Mouse (Mus musculus) forebrain, postnatal 0 days (tissue): ENCODE data around the gene Slc38a4. TPM values are rescaled to one million over a fixed set of nuclear protein-coding genes. Genes with fewer than 3 reads are reported as not detected.

Experiments used
- ATAC-seq: fragments of 200-750 bp; cut with Nextera tagmentation; 2 replicates; pipeline ENCODE4 v1.8.0; 2017; ENCODE audit warnings: mild to moderate bottlenecking, moderate library complexity
- DNase-seq: peaks from one replicate; pipeline ENCODE4 v3.0.0-alpha.2; 2015
- H3K27ac ChIP-seq: fragments of 300-500 bp; sonication (generic); 2 replicates; pipeline ENCODE4 v1.5.1; 2014; ENCODE audit warnings: low read depth, mild to moderate bottlenecking, antibody characterized with exemption, low read length, moderate library complexity, mixed read lengths
- H3K27me3 ChIP-seq: fragments of 300-500 bp; sonication (generic); 2 replicates; pipeline ENCODE4 v1.6.1; 2014; ENCODE audit warnings: mild to moderate bottlenecking, low read length, mixed read lengths; ENCODE audit not compliant: insufficient read depth
- H3K36me3 ChIP-seq: fragments of 300-500 bp; sonication (generic); 2 replicates; pipeline ENCODE4 v1.6.1; 2014; ENCODE audit warnings: mild to moderate bottlenecking, moderate library complexity; ENCODE audit not compliant: insufficient read depth
- H3K4me1 ChIP-seq: fragments of 300-500 bp; sonication (generic); 2 replicates; pipeline ENCODE4 v1.6.1; 2014; ENCODE audit warnings: antibody characterized with exemption; ENCODE audit not compliant: insufficient read depth
- H3K4me2 ChIP-seq: fragments of 300-500 bp; sonication (generic); 2 replicates; pipeline ENCODE4 v1.6.1; 2014; ENCODE audit warnings: low read depth, mild to moderate bottlenecking, moderate library complexity
- H3K4me3 ChIP-seq: fragments of 300-500 bp; sonication (generic); 2 replicates; pipeline ENCODE4 v1.5.1; 2014; ENCODE audit warnings: low read depth, low read length, mixed read lengths
- H3K9ac ChIP-seq: fragments of 300-500 bp; sonication (generic); 2 replicates; pipeline ENCODE4 v1.6.1; 2014; ENCODE audit warnings: mild to moderate bottlenecking
- H3K9me3 ChIP-seq: fragments of 300-500 bp; sonication (generic); 2 replicates; pipeline ENCODE4 v1.6.1; 2016; ENCODE audit warnings: low read length
- CTCF ChIP-seq: sonication (generic); IDR thresholded peaks from 2 replicates; pipeline ENCODE4 v1.5.1; 2016; ENCODE audit warnings: antibody characterized with exemption, control low read depth, low read depth
- WGBS: fragments of 180-500 bp; shearing (Covaris S2); extraction: QIAGEN DNeasy Blood & Tissue Kit; methylation state at CpG from one replicate; pipeline ENCODE4 v1.1.7; 2014; 5-methylcytosine and 5-hydroxymethylcytosine counted together
- polyA plus RNA-seq: library from polyadenylated mRNA; unstranded; fragments of >200 nt; fragmentation: Nextera tagmentation; extraction: Ambion mirVana; gene quantifications from 2 replicates; pipeline ENCODE4 v1.2.1, GENCODE M21; 2015
- total RNA-seq: library from RNA; depleted of rRNA; stranded (reverse); fragments of >200 nt; gene quantifications from 2 replicates; pipeline ENCODE4 v1.2.3, GENCODE M21; 2014

The Slc38a4 gene
- total and polyA plus RNA-seq, 2 experiments from 2014 or later = 2.8 to 4.4 TPM

DNA sequence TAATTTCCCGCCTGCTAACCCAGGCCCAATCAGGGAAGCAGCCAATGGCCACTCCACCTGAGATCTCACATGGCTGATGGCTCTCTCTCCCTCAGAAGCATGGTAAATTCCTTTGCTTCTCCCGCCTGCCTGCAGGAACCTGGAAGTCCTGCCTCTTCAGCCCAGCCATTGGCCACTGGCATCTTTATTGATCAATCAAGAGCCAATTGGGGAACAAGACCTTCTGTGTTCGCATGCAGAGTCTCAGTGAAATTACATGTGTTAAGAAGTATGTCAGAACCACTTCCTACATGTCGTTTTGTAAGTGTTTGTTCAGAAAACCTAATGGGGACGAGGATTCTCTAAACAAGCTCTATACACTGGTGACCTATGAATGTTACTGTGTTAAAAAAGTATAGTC is 30.1 kb upstream of the Slc38a4 start:
- no peak overlapping the region for H3K27ac ChIP-seq
- no peak overlapping the region for H3K4me3 ChIP-seq
- no peaks in the 10 kb centered on the region for H3K36me3 ChIP-seq
- no peaks in the 10 kb centered on the region for H3K9me3 ChIP-seq
- H3K4me2 ChIP-seq = no peak overlapping the region
- no peak overlapping the region for H3K9ac ChIP-seq
- 52% methylated on average over 5 of the region's 5 CpGs for WGBS
- H3K27me3 ChIP-seq = no peaks in the 10 kb centered on the region
- ATAC-seq = peak; percentile 65
- no peak for TF ChIP-seq CTCF
- H3K4me1 ChIP-seq = no peaks in the 10 kb centered on the region
- DNase-seq = peak; percentile 51

DNA sequence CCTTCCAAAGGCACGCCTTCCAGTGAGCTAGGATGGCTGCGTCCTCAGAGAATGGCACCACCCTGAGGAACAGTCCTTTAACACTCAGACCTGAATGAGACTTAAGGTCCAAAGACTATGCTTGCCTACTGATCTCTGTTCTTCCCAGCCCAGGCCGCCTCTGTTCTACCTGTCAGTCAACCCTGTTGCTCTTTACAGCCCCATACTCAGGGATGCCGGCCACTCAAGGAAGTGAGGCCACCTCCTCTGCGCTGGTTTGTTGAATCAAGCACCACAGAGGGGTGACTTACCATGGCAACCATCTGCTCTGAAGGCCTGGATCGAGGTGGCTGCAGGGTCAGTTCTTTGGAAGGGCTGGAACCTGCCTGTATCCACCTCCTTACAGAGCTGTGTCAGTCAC is 21.9 kb upstream of the Slc38a4 start:
- Histone ChIP-seq H3K4me3 (no peak overlapping the region), H3K36me3 (no peaks in the 10 kb centered on the region), H3K4me2 (no peak overlapping the region), H3K27me3 (no peaks in the 10 kb centered on the region), H3K9me3 (no peaks in the 10 kb centered on the region), H3K9ac (no peak overlapping the region), H3K4me1 (no peaks in the 10 kb centered on the region), H3K27ac (no peak overlapping the region)
- no peak for TF ChIP-seq CTCF
- ATAC-seq (no peak), DNase-seq (no peak)
- 88% methylated on average over 6 of the region's 6 CpGs for WGBS

DNA sequence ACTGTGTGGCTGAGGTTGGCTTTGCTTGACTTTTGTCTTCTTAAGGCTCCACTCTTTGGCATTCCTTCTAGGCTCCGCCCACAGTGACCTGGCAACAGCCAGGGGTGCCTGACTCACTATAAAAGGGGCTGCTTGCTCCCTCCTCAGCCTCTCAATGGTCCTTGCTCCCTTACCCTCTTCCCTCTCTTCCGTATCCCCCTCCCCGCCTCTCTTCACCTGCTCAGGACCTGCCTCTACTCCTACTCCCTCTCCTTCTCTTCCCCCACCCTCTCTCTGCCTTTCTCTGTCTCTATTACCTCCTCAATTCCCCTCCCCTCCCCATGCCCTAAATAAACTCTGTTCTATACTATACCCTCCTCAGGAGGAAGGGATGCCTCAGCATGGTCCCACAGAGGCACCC is 20.3 kb upstream of the Slc38a4 start:
- Histone ChIP-seq H3K27me3 (no peaks in the 10 kb centered on the region), H3K9ac (no peak overlapping the region), H3K4me2 (no peak overlapping the region), H3K4me1 (no peaks in the 10 kb centered on the region), H3K36me3 (no peaks in the 10 kb centered on the region), H3K9me3 (no peaks in the 10 kb centered on the region), H3K27ac (no peak overlapping the region), H3K4me3 (no peak overlapping the region)
- DNase-seq (no peak), ATAC-seq (no peak)
- 72% methylated on average over 3 of the region's 3 CpGs for WGBS
- TF ChIP-seq CTCF = no peak

DNA sequence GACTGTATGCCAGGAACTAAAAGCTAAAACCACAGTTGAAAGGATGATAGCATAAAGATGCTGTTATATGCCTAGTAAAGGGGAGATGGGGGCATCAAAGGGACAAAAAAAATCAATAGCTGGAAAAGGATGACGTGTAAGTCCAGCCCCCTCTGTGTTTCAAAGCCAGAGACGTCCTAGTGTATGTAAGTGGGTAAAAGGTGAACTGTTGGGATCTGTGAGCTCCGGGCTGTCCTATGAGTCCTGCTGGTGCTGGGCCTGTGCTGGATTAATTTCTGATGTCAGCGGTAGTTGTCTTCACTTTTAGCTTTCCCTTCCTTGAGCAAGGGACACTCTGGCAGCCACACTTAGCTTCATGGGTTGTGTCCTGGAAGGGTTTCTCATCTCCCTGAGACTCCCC is 19.5 kb upstream of the Slc38a4 start:
- Histone ChIP-seq H3K4me2 (no peak overlapping the region), H3K27ac (no peak overlapping the region), H3K36me3 (no peaks in the 10 kb centered on the region), H3K9ac (no peak overlapping the region), H3K9me3 (no peaks in the 10 kb centered on the region), H3K4me1 (no peaks in the 10 kb centered on the region), H3K4me3 (no peak overlapping the region), H3K27me3 (no peaks in the 10 kb centered on the region)
- DNase-seq (no peak), ATAC-seq (no peak)
- no peak for TF ChIP-seq CTCF
- 65% methylated on average over 4 of the region's 4 CpGs for WGBS

- H3K27ac ChIP-seq = no peak overlapping the region
- no peaks in the 10 kb centered on the region for H3K36me3 ChIP-seq
- H3K27me3 ChIP-seq = no peaks in the 10 kb centered on the region
- H3K9me3 ChIP-seq = no peaks in the 10 kb centered on the region
- H3K4me2 ChIP-seq = no peak overlapping the region
- TF ChIP-seq CTCF = no peak
- no peaks in the 10 kb centered on the region for H3K4me1 ChIP-seq
- H3K4me3 ChIP-seq = no peak overlapping the region
- DNase-seq (no peak), ATAC-seq (no peak)
- WGBS = 75% methylated on average over 13 of the region's 13 CpGs
- no peak overlapping the region for H3K9ac ChIP-seq
These were observed 17.4 kb upstream of the Slc38a4 start for GRCm38 (mm10) chr15:97072859-97073826.

DNA sequence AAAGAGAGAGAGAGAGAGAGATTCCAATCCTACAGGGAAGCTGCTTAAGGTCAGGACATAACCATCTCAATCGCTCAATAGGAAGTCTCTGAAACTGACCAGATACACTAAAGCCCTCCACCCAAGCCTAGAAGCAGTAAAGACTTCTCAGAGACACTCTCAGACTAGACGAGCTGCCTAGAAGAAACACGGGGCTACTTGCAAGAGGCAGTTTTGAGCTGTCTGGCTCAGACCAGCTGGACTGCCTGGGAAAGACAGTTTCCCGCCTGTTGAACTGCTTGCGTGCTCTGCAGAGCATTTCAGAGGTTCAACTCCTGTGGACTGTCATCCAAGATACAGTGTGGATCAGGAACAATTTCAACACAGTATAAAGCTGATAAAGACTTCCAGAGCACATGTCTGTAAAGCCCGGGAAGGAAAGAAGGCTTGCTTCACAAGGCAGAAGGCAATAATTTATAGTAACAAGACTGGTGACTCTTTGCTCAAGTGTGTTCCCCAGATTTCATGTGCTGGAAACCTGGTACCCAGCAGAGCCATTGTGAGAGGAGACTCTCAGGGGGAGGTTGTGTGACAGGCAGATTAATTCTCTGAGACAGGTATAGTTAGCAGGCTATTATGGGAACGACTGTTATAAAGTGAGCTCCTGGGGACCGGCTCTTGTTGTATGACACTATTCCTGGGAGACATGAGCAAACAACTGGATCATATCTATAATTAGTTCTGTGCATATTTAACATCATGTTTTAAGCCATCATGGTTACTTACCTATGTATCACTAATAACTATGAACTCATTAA is 11.8 kb upstream of the Slc38a4 start:
- TF ChIP-seq CTCF = no peak
- Histone ChIP-seq H3K4me3 (no peak overlapping the region), H3K36me3 (no peaks in the 10 kb centered on the region), H3K9ac (no peak overlapping the region), H3K9me3 (no peaks in the 10 kb centered on the region), H3K4me2 (no peak overlapping the region), H3K27ac (no peak overlapping the region), H3K27me3 (no peaks in the 10 kb centered on the region), H3K4me1 (no peaks in the 10 kb centered on the region)
- 73% methylated on average over 8 of the region's 8 CpGs for WGBS
- ATAC-seq = no peak
- DNase-seq = no peak

DNA sequence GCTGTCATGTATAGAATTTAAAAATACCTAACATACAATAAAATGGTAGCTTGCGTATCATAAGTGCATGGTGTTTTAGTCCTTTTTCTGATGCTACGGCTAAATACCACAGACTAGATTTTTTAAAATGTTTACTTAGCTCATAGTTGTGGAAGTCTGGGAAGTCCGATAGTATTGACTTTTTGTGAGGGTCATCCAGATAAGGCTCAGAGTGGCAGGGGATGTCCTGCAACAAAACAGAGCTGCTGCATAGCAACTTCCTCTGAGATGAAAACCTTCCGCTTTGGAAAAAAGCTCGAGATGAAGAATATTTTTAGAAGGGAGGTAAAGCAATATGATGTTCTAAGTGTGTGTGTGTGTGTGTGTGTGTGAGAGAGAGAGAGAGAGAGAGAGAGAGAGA is 11.2 kb upstream of the Slc38a4 start:
- Histone ChIP-seq H3K9ac (no peak overlapping the region), H3K27me3 (no peaks in the 10 kb centered on the region), H3K4me2 (no peak overlapping the region), H3K4me3 (no peak overlapping the region), H3K4me1 (no peaks in the 10 kb centered on the region), H3K27ac (no peak overlapping the region), H3K9me3 (no peaks in the 10 kb centered on the region), H3K36me3 (no peaks in the 10 kb centered on the region)
- TF ChIP-seq CTCF = no peak
- no peak for ATAC-seq
- 86% methylated on average over 5 of the region's 5 CpGs for WGBS
- DNase-seq = no peak
